ENCODE assay signal across 30 mouse cellular contexts in genomic region chr2:169610882-169611281, GRCm38 (mm10). TPM values are rescaled to one million over a fixed set of nuclear protein-coding genes. Genes with fewer than 3 reads are reported as not detected.
"Had no signal": no experiment of that assay in that cellular context is flagged by ENCODE, and none has a peak within 500 bp of the region (broad histone marks: within the 10 kb centered on the region; RNA-seq: fewer than 3 reads in every experiment).

No protein-coding gene starts in this region.

- H3K4me3 ChIP-seq: intestine, embryonic 15.5 days; layer of hippocampus, adult 2 months; limb, embryonic 13.5 days; liver, embryonic 12.5 days; liver, embryonic 15.5 days; lung, embryonic 15.5 days; megakaryocyte, embryonic 14.5 days; midbrain, embryonic 12.5 days; myocyte; neural tube, embryonic 15.5 days; stomach, embryonic 15.5 days had no signal

- H3K4me2 ChIP-seq: intestine, embryonic 15.5 days; liver, embryonic 12.5 days; liver, embryonic 15.5 days; midbrain, embryonic 12.5 days; stomach, embryonic 15.5 days had no signal

- H3K27me3 ChIP-seq: intestine, embryonic 15.5 days; liver, embryonic 12.5 days; liver, embryonic 15.5 days; lung, embryonic 15.5 days; megakaryocyte, embryonic 14.5 days; midbrain, embryonic 12.5 days; neural tube, embryonic 15.5 days; stomach, embryonic 15.5 days had no signal

- DNase-seq: kidney, adult 18-20 months; kidney, postnatal 10 days; layer of hippocampus, adult 9-11 months; liver; lung, adult 18-20 months; lung, postnatal 10 days; lung, postnatal 36 days; right cerebral cortex, adult 18-20 months; right cerebral cortex, postnatal 4 days; thymus, postnatal 36 days had no signal

- H3K9ac ChIP-seq: intestine, embryonic 15.5 days; limb, embryonic 13.5 days; liver, embryonic 12.5 days; liver, embryonic 15.5 days; lung, embryonic 15.5 days; midbrain, embryonic 12.5 days; neural tube, embryonic 15.5 days; stomach, embryonic 15.5 days had no signal

- H3K36me3 ChIP-seq: intestine, embryonic 15.5 days; limb, embryonic 13.5 days; liver, embryonic 12.5 days; liver, embryonic 15.5 days; lung, embryonic 15.5 days; midbrain, embryonic 12.5 days; neural tube, embryonic 15.5 days; stomach, embryonic 15.5 days had no signal

- ATAC-seq: intestine, embryonic 15.5 days; liver, embryonic 12.5 days; midbrain, embryonic 16.5 days had no signal

- H3K9me3 ChIP-seq: intestine, embryonic 15.5 days; limb, embryonic 13.5 days; liver, embryonic 12.5 days; liver, embryonic 15.5 days; lung, embryonic 15.5 days; midbrain, embryonic 12.5 days; neural tube, embryonic 15.5 days; stomach, embryonic 15.5 days had no signal

- H3K27ac ChIP-seq: intestine, embryonic 15.5 days; layer of hippocampus, adult 2 months; limb, embryonic 13.5 days; liver, embryonic 12.5 days; liver, embryonic 15.5 days; lung, embryonic 15.5 days; midbrain, embryonic 12.5 days; neural tube, embryonic 15.5 days; stomach, embryonic 15.5 days had no signal

- H3K4me1 ChIP-seq: liver, embryonic 12.5 days; liver, embryonic 15.5 days; megakaryocyte, embryonic 14.5 days had no signal

RNA-seq across cellular contexts. Expression of gene Tshz2, which starts 21.9 kb away (rescaled TPM):
- total RNA-seq: monocyte, adult 5-6 weeks had no signal
- polyA plus RNA-seq: myocyte had no signal

RNA-seq across cellular contexts. Expression of gene Gm11011, which starts 23.3 kb away (rescaled TPM):
- total RNA-seq: layer of hippocampus, adult 2 months; layer of hippocampus, postnatal 25 days; left cerebral cortex, adult 18-20 months; left cerebral cortex, postnatal 25 days; monocyte, adult 5-6 weeks had no signal
- polyA plus RNA-seq: intestine, embryonic 15.5 days; large intestine, adult 2 months; limb, embryonic 13.5 days; liver, embryonic 12.5 days; liver, embryonic 15.5 days; lung, embryonic 15.5 days; midbrain, embryonic 12.5 days; midbrain, embryonic 16.5 days; myocyte; neural tube, embryonic 11.5 days; neural tube, embryonic 15.5 days; stomach, embryonic 15.5 days; thymus, postnatal 0 days; urinary bladder, adult 2 months had no signal
